Mouse (Mus musculus) MEL (cell line): ENCODE data around the gene Hnf1b.

Source experiments
- CTCF ChIP-seq, 3 experiments: IDR thresholded peaks in 2 of 3; conservative IDR thresholded peaks in 1 of 3; 2 replicates each; pipeline ENCODE4 v1.5.1; 2011 to 2012; ENCODE audit warnings: low read length in 3 of 3, low read depth in 2 of 3, mild to moderate bottlenecking in 2 of 3, improper control_type of control experiment in 1 of 3, inconsistent platforms in 1 of 3, mixed read lengths in 1 of 3, moderate library complexity in 1 of 3; ENCODE audit not compliant: control insufficient read depth in 1 of 3, insufficient read depth in 1 of 3, poor library complexity in 1 of 3, severe bottlenecking in 1 of 3
- EP300 ChIP-seq, 2 experiments: IDR thresholded peaks; 2 replicates each; pipeline ENCODE4 v1.6.1; 2011; ENCODE audit warnings: improper control_type of control experiment in 2 of 2, low read length in 2 of 2, low read depth in 1 of 2, mild to moderate bottlenecking in 1 of 2
- HCFC1 ChIP-seq: IDR thresholded peaks from 2 replicates; pipeline ENCODE4 v1.6.1; 2012; ENCODE audit warnings: low read depth, mild to moderate bottlenecking, inconsistent platforms, low read length, improper control_type of control experiment, moderate library complexity
- MAX ChIP-seq: IDR thresholded peaks from 2 replicates; pipeline ENCODE4 v1.6.1; 2011; ENCODE audit warnings: low read length, improper control_type of control experiment
- TCF12 ChIP-seq: IDR thresholded peaks from 2 replicates; pipeline ENCODE4 v1.6.1; 2014; ENCODE audit warnings: low read depth, mild to moderate bottlenecking, inconsistent platforms, low read length, improper control_type of control experiment, moderate library complexity

DNA sequence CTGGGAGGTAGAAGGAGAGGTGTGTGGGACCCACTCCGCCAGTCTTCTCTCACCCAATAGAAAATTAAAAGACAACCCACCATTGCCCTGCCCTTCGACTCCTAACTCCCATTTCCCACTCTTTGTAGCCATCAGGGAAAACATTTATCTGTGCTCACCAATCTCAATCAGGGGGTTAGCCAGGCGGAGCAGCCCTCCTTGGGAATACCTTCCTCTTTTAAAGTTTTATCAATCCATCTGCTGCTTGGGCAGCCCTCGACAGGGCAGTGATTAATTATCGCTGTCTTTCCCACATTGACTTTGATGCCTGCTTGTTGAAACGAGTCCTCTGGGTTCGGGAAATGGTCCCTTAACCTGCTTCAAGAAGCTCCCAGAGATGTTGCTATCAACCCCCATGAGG is 47.7 kb downstream of the Hnf1b start:
- TF ChIP-seq CTCF (IDR thresholded peaks at IDR 0.05 in 2 of 3, conservative IDR thresholded peaks at IDR 0.05 in 1 of 3; ENCODE audit: control insufficient read depth in 1 of 3, insufficient read depth in 1 of 3, low read depth in 2 of 3, low read length in 3 of 3, poor library complexity in 1 of 3, severe bottlenecking in 1 of 3) (no peak), TCF12 (no peak), MAX (no peak), HCFC1 (no peak), EP300 (IDR thresholded peaks at IDR 0.05; ENCODE audit: low read depth in 1 of 2, low read length in 2 of 2) (no peak)
